15 mouse cellular contexts compared by ENCODE assay signal in genomic region chr6:91745246-91745645, GRCm38 (mm10).
"Had no signal": no experiment of that assay in that cellular context is flagged by ENCODE, and none has a peak within 500 bp of the region (broad histone marks: within the 10 kb centered on the region; RNA-seq: fewer than 3 reads in every experiment).

No protein-coding gene starts in this region.

- H3K4me3 ChIP-seq: liver, embryonic 13.5 days; midbrain, embryonic 12.5 days; midbrain, embryonic 15.5 days; myocyte; neural tube, embryonic 13.5 days had no signal

- DNase-seq: kidney, postnatal 4 days; liver, embryonic 13.5 days; lung, adult 2 months; lung, postnatal 14 days; retina, postnatal 1 day; right cerebral cortex, postnatal 4 days; thymus, adult 2 months; thymus, postnatal 14 days; thymus, postnatal 4 days had no signal

- ATAC-seq: intestine, postnatal 0 days; midbrain, embryonic 15.5 days had no signal

- H3K9ac ChIP-seq: liver, embryonic 13.5 days; midbrain, embryonic 12.5 days; midbrain, embryonic 15.5 days; neural tube, embryonic 13.5 days had no signal

- H3K27me3 ChIP-seq: liver, embryonic 13.5 days; midbrain, embryonic 12.5 days; midbrain, embryonic 15.5 days; neural tube, embryonic 13.5 days had no signal

- H3K27ac ChIP-seq: liver, embryonic 13.5 days; midbrain, embryonic 12.5 days; midbrain, embryonic 15.5 days; neural tube, embryonic 13.5 days; stomach, postnatal 0 days had no signal

- H3K4me1 ChIP-seq: liver, embryonic 13.5 days; midbrain, embryonic 12.5 days; midbrain, embryonic 15.5 days had no signal

- H3K9me3 ChIP-seq: liver, embryonic 13.5 days; midbrain, embryonic 15.5 days; neural tube, embryonic 13.5 days had no signal

- H3K4me2 ChIP-seq: liver, embryonic 13.5 days; midbrain, embryonic 12.5 days; midbrain, embryonic 15.5 days; neural tube, embryonic 13.5 days had no signal
